Mouse (Mus musculus): ENCODE measurements around the gene Sdhb. TPM values are rescaled to one million over a fixed set of nuclear protein-coding genes. Genes with fewer than 3 reads are reported as not detected.

Sdhb gene
- polyA plus RNA-seq, 1 experiment from 2014 or later = 242 TPM

DNA sequence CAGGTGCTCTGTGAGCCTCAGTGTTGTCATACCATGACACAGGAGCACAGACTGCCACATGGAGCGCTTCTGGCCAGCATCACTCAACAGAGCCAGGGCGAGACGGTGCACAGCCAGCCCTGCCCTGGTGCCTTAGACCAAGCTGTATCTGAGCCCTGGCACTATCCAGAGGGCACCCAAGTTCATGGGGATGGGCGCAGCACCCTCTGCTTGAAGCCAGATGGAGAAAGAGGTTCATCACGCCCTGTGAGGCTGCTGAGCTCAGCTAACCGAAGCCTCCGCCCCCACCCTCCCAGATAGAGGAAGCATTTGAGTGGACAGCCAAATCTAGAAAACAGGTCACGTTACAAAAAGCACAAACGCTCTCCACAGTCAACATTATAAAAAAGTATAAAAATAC, 55.3 kb downstream of the Sdhb start:
- no peak overlapping the region for H3K9ac ChIP-seq
- peaks cover 15% of the 10 kb centered on the region for H3K27me3 ChIP-seq
- H3K4me3 ChIP-seq (replicated peaks) = no peak overlapping the region
- no peaks in the 10 kb centered on the region for H3K36me3 ChIP-seq
- no peak overlapping the region for H3K4me2 ChIP-seq
- WGBS (ENCODE audit: insufficient replicate concordance) = 65% methylated on average over 9 of the region's 9 CpGs
- H3K27ac ChIP-seq = no peak overlapping the region
- no peak for DNase-seq
- H3K4me1 ChIP-seq (replicated peaks) = no peaks in the 10 kb centered on the region
- no peaks in the 10 kb centered on the region for H3K9me3 ChIP-seq (replicated peaks)
- ATAC-seq (ENCODE audit: low read depth) = 0 out of 2 replicates have a peak, but pooled peaks have one; percentile 11

DNA sequence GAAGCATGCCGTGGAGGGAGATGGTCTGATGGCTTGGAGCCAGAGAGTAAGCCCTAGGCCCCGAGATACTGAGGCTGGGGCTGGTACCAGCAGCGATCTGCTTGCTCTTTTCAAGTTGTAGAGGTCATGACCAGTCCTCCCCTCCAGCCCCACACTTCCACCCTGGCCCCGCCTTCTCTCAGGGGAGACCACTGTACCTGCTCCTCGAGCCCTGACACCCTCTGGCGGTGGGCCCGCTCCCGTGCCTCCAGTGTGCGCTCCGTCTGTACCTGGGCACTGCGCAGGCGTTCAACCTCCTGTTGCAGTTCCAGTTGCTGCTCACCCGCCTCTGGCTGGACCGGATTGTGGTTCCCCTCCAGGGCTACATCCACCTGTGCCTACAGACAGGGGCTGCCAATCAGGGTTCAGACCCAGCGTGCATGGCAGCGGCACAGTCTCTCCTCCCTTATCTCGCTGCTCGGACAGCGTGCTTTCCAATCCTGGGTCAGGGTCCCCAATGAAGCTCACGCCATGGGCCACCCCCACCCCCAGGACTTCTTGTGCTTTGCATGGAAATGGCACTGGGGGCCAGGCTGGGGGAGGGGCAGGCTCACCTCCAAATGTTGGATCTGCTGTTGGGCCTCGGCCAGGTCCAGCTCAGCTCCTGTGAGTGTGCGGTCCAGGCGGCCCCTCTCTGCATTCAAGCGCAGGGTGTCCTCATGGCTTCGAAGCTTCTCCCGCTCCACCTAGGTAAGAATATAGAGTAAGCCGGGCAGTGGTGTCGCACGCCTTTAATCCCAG, 56.8 kb downstream of the Sdhb start:
- Histone ChIP-seq H3K9ac (no peak overlapping the region), H3K9me3 (replicated peaks) (no peaks in the 10 kb centered on the region), H3K27ac (no peak overlapping the region), H3K4me2 (no peak overlapping the region), H3K4me3 (replicated peaks) (no peak overlapping the region), H3K36me3 (no peaks in the 10 kb centered on the region), H3K4me1 (replicated peaks) (no peaks in the 10 kb centered on the region), H3K27me3 (peaks cover 1% of the 10 kb centered on the region; the same call in 1 of the 2 replicates)
- 81% methylated on average over 29 of the region's 29 CpGs for WGBS (ENCODE audit: insufficient replicate concordance)
- no peak for DNase-seq
- ATAC-seq (ENCODE audit: low read depth) = no peak

DNA sequence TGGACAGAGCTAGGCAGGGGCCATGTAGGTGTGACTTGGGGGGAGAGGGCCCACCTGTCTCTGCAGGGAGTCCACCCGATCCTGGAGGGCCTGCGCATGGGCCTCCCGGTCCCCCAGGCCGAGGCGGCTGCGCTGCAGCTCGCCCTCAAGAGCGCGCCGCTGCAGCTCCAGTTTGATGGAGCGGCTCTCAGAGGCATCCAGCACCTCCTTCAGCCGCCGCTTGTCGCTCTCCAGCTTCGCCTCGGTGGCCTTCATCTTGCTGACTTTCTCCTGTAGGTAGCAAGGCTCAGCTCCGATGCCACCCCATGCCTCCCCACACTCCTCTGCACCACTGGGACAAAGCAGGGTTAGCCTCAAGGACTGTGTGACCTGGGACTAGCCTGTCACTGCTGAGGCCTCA, 59.2 kb downstream of the Sdhb start:
- Histone ChIP-seq H3K36me3 (no peaks in the 10 kb centered on the region; the same call in 1 of the 2 replicates), H3K4me1 (replicated peaks) (peaks cover 2% of the 10 kb centered on the region; the same call in 1 of the 2 replicates), H3K9ac (no peak overlapping the region), H3K27ac (no peak overlapping the region), H3K9me3 (replicated peaks) (no peaks in the 10 kb centered on the region), H3K4me3 (replicated peaks) (no peak overlapping the region), H3K27me3 (no peaks in the 10 kb centered on the region), H3K4me2 (no peak overlapping the region)
- DNase-seq (no peak), ATAC-seq (ENCODE audit: low read depth) (no peak)
- WGBS (ENCODE audit: insufficient replicate concordance) = 85% methylated on average over 17 of the region's 17 CpGs

DNA sequence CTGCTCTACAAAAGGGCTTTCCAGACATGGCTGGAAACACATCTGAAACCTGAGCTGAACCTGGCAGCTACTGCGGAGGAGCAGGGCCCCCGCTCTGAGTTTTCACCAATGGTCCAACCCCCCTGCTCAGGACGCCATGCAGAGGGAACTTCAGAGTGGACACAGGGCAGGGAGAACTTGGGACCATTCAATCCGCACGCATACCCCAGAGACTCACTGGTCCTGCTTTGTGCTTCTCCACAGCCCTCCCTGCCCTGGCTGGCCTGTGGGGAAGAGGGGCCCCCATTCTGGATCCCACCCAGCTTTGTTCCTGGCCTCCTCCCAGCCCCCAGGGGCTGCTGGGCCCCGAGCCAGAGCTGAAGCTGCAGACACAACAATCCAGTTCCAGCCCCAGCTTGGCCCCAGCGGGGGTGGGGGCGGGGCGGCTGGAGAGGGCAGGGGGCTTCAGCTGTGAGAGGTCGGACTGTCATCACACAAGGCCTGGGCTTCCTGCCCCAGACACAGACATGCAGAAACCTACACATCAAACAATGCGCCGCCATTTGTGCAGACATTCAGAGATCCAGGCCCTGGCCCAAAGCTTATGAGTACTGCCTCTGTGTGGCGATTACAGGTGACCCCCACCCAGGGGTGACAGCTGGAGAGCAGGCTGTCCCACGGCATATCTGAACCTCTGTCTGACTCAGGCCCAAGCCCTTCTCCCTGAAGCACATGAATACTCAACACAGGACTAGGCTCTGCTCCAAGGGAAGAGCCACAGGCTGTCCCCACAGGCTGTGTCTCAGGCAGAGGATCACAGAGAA, 60.0 kb downstream of the Sdhb start:
- ATAC-seq (ENCODE audit: low read depth) = no peak
- no peak overlapping the region for H3K9ac ChIP-seq

DNA sequence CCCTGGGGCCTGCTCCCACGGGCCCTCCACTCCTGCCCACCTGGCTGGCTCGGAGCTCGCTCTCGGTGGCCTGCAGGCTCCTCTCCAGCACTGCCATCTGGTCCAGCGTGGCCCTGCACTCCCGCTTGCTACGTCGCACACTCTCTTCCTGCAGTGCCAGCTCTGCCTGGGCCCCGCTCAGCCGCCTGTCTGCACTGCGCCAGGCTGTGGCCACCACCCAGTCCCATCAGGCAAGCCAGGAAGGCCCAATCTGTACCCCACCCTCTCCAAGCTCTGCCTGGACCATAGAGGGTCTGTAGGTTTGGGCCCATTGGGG, 60.6 kb downstream of the Sdhb start:
- DNase-seq (no peak), ATAC-seq (ENCODE audit: low read depth) (no peak)
- H3K36me3 ChIP-seq = no peaks in the 10 kb centered on the region; the same call in 1 of the 2 replicates
- no peak overlapping the region for H3K4me2 ChIP-seq
- H3K9ac ChIP-seq = no peak overlapping the region
- WGBS (ENCODE audit: insufficient replicate concordance) = 79% methylated on average over 11 of the region's 11 CpGs
- H3K27ac ChIP-seq = peak overlapping the region; percentile 47; the same call in 1 of the 2 replicates
- H3K4me3 ChIP-seq (replicated peaks) = no peak overlapping the region
- no peaks in the 10 kb centered on the region for H3K9me3 ChIP-seq (replicated peaks)
- peaks cover 4% of the 10 kb centered on the region; the same call in 1 of the 2 replicates for H3K4me1 ChIP-seq (replicated peaks)
- H3K27me3 ChIP-seq = no peaks in the 10 kb centered on the region

More for the DNA sequence above, 60.0 kb downstream of the Sdhb start:
- peak overlapping the region; percentile 47; the same call in 1 of the 2 replicates for H3K27ac ChIP-seq
- no peaks in the 10 kb centered on the region; the same call in 1 of the 2 replicates for H3K36me3 ChIP-seq
- DNase-seq = no peak
- no peaks in the 10 kb centered on the region for H3K9me3 ChIP-seq (replicated peaks)
- H3K4me1 ChIP-seq (replicated peaks) = peaks cover 4% of the 10 kb centered on the region; the same call in 1 of the 2 replicates
- H3K4me2 ChIP-seq = no peak overlapping the region
- H3K27me3 ChIP-seq = no peaks in the 10 kb centered on the region
- H3K4me3 ChIP-seq (replicated peaks) = no peak overlapping the region
- WGBS (ENCODE audit: insufficient replicate concordance) = 71% methylated on average over 14 of the region's 14 CpGs

DNA sequence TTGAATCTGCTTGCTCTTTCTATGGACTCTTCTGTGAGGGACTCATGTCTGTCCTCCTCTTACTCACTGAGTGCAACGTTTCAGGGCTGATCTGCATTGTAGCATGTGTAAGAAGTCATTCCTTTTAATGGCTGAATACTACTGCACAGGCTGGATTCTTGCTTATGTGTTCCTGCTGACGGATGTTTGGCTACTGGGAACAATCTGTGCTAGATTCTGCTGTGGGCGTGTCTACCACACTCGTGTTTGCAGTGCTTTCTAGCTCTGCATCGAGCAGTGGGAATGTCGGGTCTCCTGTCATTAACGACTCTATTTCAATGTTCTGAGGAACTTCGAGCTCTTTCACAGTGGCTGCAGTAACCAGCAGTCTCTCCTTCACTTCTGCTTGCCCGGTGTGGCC, 63.0 kb downstream of the Sdhb start:
- ATAC-seq (ENCODE audit: low read depth) (no peak), DNase-seq (no peak)
- Histone ChIP-seq H3K36me3 (no peaks in the 10 kb centered on the region; the same call in 1 of the 2 replicates), H3K27me3 (no peaks in the 10 kb centered on the region), H3K9ac (no peak overlapping the region), H3K4me1 (replicated peaks) (peaks cover 4% of the 10 kb centered on the region; the same call in 1 of the 2 replicates), H3K27ac (no peak overlapping the region), H3K4me3 (replicated peaks) (no peak overlapping the region), H3K4me2 (no peak overlapping the region), H3K9me3 (replicated peaks) (no peaks in the 10 kb centered on the region)
- WGBS (ENCODE audit: insufficient replicate concordance) = 55% methylated on average over 9 of the region's 9 CpGs

DNA sequence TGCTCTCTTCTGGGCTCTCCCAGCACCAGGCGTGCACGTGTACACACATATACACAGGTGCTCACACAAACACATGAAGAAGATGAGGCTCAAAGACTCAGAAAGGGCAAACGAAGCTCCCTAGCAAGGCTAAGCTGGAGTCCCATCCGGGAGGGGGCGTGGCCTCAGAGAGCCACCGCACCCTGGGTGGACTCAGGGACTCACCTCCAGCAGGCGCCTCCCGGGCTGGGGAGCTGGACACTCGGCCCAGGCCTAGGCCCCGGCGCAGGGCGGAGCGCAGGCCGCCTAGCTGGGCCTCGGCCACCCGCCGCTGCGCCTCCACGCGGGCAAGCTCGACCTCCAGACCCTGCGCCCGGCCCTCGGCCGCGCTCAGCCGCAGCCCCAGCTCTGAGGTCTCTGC, 64.0 kb downstream of the Sdhb start:
- no peak overlapping the region for H3K4me3 ChIP-seq (replicated peaks)
- DNase-seq (no peak), ATAC-seq (ENCODE audit: low read depth) (no peak)
- no peak overlapping the region for H3K9ac ChIP-seq
- H3K9me3 ChIP-seq (replicated peaks) = no peaks in the 10 kb centered on the region
- H3K27ac ChIP-seq = no peak overlapping the region
- H3K4me2 ChIP-seq = no peak overlapping the region
- H3K27me3 ChIP-seq = no peaks in the 10 kb centered on the region
- WGBS (ENCODE audit: insufficient replicate concordance) = 66% methylated on average over 27 of the region's 27 CpGs
- peaks cover 4% of the 10 kb centered on the region; the same call in 1 of the 2 replicates for H3K4me1 ChIP-seq (replicated peaks)
- no peaks in the 10 kb centered on the region; the same call in 1 of the 2 replicates for H3K36me3 ChIP-seq

Other genes with a start within 250 kb of the Sdhb start
- not detected in 2 replicates for gene Padi6, start 218.6 kb upstream of the Sdhb start, polyA plus RNA-seq (2015; fragmentation: Nextera tagmentation; extraction: Ambion mirVana)
- gene Padi4, start 187.0 kb upstream of the Sdhb start, polyA plus RNA-seq (2015; fragmentation: Nextera tagmentation; extraction: Ambion mirVana) = 0.36 and 0.37 TPM in 2 replicates
- gene Padi3, start 150.6 kb upstream of the Sdhb start, polyA plus RNA-seq (2015; fragmentation: Nextera tagmentation; extraction: Ambion mirVana) = 0.21 and 0.23 TPM in 2 replicates
- 0.03 and 0.06 TPM in 2 replicates for gene Padi1, start 115.4 kb upstream of the Sdhb start, polyA plus RNA-seq (2015; fragmentation: Nextera tagmentation; extraction: Ambion mirVana)
- gene Padi2, start 54.9 kb upstream of the Sdhb start, polyA plus RNA-seq (2015; fragmentation: Nextera tagmentation; extraction: Ambion mirVana) = 1.9 and 2.4 TPM in 2 replicates
- 15.6 and 16.1 TPM in 2 replicates for gene Atp13a2, start 25.7 kb downstream of the Sdhb start, polyA plus RNA-seq (2015; fragmentation: Nextera tagmentation; extraction: Ambion mirVana)
- 21.8 and 22.5 TPM in 2 replicates for gene Mfap2, start 49.2 kb downstream of the Sdhb start, polyA plus RNA-seq (2015; fragmentation: Nextera tagmentation; extraction: Ambion mirVana)
- 0.48 and 0.59 TPM in 2 replicates for gene Crocc, start 99.3 kb downstream of the Sdhb start, polyA plus RNA-seq (2015; fragmentation: Nextera tagmentation; extraction: Ambion mirVana)
- 119 TPM in 2 replicates for gene Necap2, start 117.2 kb downstream of the Sdhb start, polyA plus RNA-seq (2015; fragmentation: Nextera tagmentation; extraction: Ambion mirVana)
- 0.13 TPM in 1 of 2 replicates, not detected in the other for gene Spata21, start 127.1 kb downstream of the Sdhb start, polyA plus RNA-seq (2015; fragmentation: Nextera tagmentation; extraction: Ambion mirVana)
- 21.2 and 22.5 TPM in 2 replicates for gene Szrd1, start 178.6 kb downstream of the Sdhb start, polyA plus RNA-seq (2015; fragmentation: Nextera tagmentation; extraction: Ambion mirVana)
- 13.9 and 14.2 TPM in 2 replicates for gene Fbxo42, start 186.7 kb downstream of the Sdhb start, polyA plus RNA-seq (2015; fragmentation: Nextera tagmentation; extraction: Ambion mirVana)

Data from liver, embryonic 13.5 days (tissue).